Mouse (Mus musculus): Measurements from ENCODE around the gene Hsd17b6. TPM values are rescaled to one million over a fixed set of nuclear protein-coding genes. Genes with fewer than 3 reads are reported as not detected.

Gene Hsd17b6
- polyA plus RNA-seq, 1 experiment: 1.4 TPM

GRCm38 (mm10) chr10:127966506-127966905 is 40.9 kb downstream of the Hsd17b6 start:
- WGBS: 78% methylated on average over 6 of the region's 6 CpGs
- no peak overlapping the region for H3K27ac ChIP-seq (ENCODE audit: control insufficient read depth, insufficient read depth, low read depth, low read length, poor library complexity)
- TF ChIP-seq CTCF (IDR thresholded peaks at IDR 0.05; ENCODE audit: control insufficient read depth, insufficient read depth, low read length) (no peak), POLR2A (IDR thresholded peaks at IDR 0.05; ENCODE audit: borderline replicate concordance, control insufficient read depth, low read depth, low read length) (no peak)
- no peaks in the 10 kb centered on the region for H3K4me1 ChIP-seq (ENCODE audit: control insufficient read depth, insufficient read depth, low read length)
- no peak overlapping the region for H3K4me3 ChIP-seq (replicated peaks; ENCODE audit: control insufficient read depth, low read depth, low read length)

DNA sequence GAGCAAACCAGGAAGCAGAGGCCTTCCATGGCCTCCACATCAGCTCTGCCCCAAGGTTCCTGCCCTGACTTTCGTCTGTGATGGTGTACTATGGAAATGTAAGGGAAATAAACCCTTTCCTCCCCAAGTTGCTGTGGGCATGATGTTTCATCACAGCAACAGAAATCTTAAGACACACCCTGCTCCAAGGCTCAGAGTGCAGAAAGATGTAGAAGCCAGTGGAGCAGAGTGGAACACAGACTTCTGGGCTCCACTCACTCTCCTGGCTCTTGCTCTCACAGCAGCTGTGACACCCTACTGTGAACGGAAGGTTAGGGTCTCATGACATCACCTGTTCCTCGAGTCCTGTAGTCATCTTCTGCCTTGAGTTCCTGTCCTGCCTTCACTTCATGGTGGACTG is 43.4 kb downstream of the Hsd17b6 start:
- WGBS: 42% methylated on average over 3 of the region's 3 CpGs
- Histone ChIP-seq H3K4me3 (replicated peaks; ENCODE audit: control insufficient read depth, low read depth, low read length) (no peak overlapping the region), H3K27ac (ENCODE audit: control insufficient read depth, insufficient read depth, low read depth, low read length, poor library complexity) (no peak overlapping the region), H3K4me1 (ENCODE audit: control insufficient read depth, insufficient read depth, low read length) (no peaks in the 10 kb centered on the region)
- TF ChIP-seq POLR2A (IDR thresholded peaks at IDR 0.05; ENCODE audit: borderline replicate concordance, control insufficient read depth, low read depth, low read length) (no peak), CTCF (IDR thresholded peaks at IDR 0.05; ENCODE audit: control insufficient read depth, insufficient read depth, low read length) (no peak)

DNA sequence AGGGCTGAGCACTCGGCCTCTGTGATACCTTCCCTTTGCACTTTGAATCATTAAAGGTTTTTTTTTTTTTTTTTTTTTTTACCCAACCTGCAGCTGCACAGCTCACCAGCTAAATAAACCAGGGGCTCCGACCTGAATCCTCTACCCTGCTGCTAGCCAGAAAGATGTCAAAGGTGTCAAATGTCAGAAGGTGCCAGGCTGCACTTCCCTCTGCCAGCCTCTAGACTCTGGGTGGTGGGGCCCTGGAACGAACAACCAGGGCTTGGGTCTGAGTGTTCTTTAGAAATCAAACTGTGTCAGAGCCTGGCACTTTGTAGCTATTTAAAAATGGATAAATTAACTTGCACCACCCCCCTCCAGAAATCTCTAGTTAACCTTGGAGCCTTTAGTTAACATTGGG is 45.0 kb downstream of the Hsd17b6 start:
- Histone ChIP-seq H3K27ac (ENCODE audit: control insufficient read depth, insufficient read depth, low read depth, low read length, poor library complexity) (no peak overlapping the region), H3K4me1 (ENCODE audit: control insufficient read depth, insufficient read depth, low read length) (no peaks in the 10 kb centered on the region), H3K4me3 (replicated peaks; ENCODE audit: control insufficient read depth, low read depth, low read length) (no peak overlapping the region)
- no peak for TF ChIP-seq CTCF (IDR thresholded peaks at IDR 0.05; ENCODE audit: control insufficient read depth, insufficient read depth, low read length)
- no peak for TF ChIP-seq POLR2A (IDR thresholded peaks at IDR 0.05; ENCODE audit: borderline replicate concordance, control insufficient read depth, low read depth, low read length)
- 78% methylated on average over 3 of the region's 3 CpGs for WGBS

- no peak overlapping the region for H3K27ac ChIP-seq (ENCODE audit: control insufficient read depth, insufficient read depth, low read depth, low read length, poor library complexity)
- no peaks in the 10 kb centered on the region for H3K4me1 ChIP-seq (ENCODE audit: control insufficient read depth, insufficient read depth, low read length)
- WGBS: 90% methylated on average over 7 of the region's 7 CpGs
- TF ChIP-seq CTCF (IDR thresholded peaks at IDR 0.05; ENCODE audit: control insufficient read depth, insufficient read depth, low read length) (no peak), POLR2A (IDR thresholded peaks at IDR 0.05; ENCODE audit: borderline replicate concordance, control insufficient read depth, low read depth, low read length) (no peak)
- no peak overlapping the region for H3K4me3 ChIP-seq (replicated peaks; ENCODE audit: control insufficient read depth, low read depth, low read length)
Measured at GRCm38 (mm10) chr10:127959161-127959679, 48.2 kb downstream of the Hsd17b6 start.

GRCm38 (mm10) chr10:127956168-127956816 is 51.1 kb downstream of the Hsd17b6 start:
- TF ChIP-seq CTCF (IDR thresholded peaks at IDR 0.05; ENCODE audit: control insufficient read depth, insufficient read depth, low read length): peak; percentile 63
- no peak for TF ChIP-seq POLR2A (IDR thresholded peaks at IDR 0.05; ENCODE audit: borderline replicate concordance, control insufficient read depth, low read depth, low read length)

DNA sequence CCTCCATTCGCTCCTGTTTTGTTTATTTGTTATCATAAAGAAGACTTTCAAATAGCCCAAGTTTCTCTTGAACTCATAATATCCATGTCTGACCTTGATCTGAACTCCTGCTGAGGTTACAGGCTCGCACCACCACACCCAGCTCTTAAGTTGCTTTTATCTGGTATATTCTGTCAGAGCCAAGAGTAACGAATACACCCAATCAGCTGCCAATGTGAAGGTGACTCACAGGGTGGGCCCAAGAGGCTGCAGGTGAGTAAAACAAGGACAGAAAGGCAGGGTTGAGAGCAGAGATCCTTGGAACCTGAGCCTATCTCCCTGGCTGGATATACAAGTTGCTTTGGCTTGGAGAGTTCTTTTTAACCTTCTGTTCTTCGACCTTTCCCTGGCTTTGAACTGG is 52.4 kb downstream of the Hsd17b6 start:
- TF ChIP-seq CTCF (IDR thresholded peaks at IDR 0.05; ENCODE audit: control insufficient read depth, insufficient read depth, low read length): no peak
- no peak for TF ChIP-seq POLR2A (IDR thresholded peaks at IDR 0.05; ENCODE audit: borderline replicate concordance, control insufficient read depth, low read depth, low read length)
- 66% methylated on average over 4 of the region's 4 CpGs for WGBS
- no peaks in the 10 kb centered on the region for H3K4me1 ChIP-seq (ENCODE audit: control insufficient read depth, insufficient read depth, low read length)

More at GRCm38 (mm10) chr10:127956168-127956816, 51.1 kb downstream of the Hsd17b6 start:
- 58% methylated on average over 16 of the region's 16 CpGs for WGBS
- Histone ChIP-seq H3K4me1 (ENCODE audit: control insufficient read depth, insufficient read depth, low read length) (no peaks in the 10 kb centered on the region), H3K27ac (ENCODE audit: control insufficient read depth, insufficient read depth, low read depth, low read length, poor library complexity) (no peak overlapping the region; the same call in 1 of the 2 replicates), H3K4me3 (replicated peaks; ENCODE audit: control insufficient read depth, low read depth, low read length) (no peak overlapping the region)

DNA sequence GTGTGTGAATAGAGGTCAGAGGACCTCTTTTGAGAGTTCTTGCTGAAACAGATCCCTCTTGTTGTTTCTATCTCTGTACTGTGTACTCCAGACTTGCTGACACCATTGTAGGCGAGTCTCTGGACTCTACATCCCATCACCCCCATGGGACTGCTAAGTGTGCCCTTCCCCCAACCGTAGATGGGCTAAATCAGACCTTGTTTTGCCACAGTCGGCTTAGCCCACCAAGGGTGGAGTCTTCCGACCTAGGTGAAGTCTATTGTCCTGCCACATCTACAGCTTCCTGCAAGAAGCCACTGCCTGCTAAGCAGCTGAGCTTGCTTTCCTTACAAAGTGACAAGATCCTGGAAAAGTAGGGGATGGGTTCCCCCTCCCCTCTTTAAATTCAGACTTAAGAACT is 55.6 kb downstream of the Hsd17b6 start:
- no peak overlapping the region for H3K27ac ChIP-seq (ENCODE audit: control insufficient read depth, insufficient read depth, low read depth, low read length, poor library complexity)
- TF ChIP-seq POLR2A (IDR thresholded peaks at IDR 0.05; ENCODE audit: borderline replicate concordance, control insufficient read depth, low read depth, low read length): no peak
- H3K4me3 ChIP-seq (replicated peaks; ENCODE audit: control insufficient read depth, low read depth, low read length): no peak overlapping the region
- H3K4me1 ChIP-seq (ENCODE audit: control insufficient read depth, insufficient read depth, low read length): no peaks in the 10 kb centered on the region
- WGBS: 63% methylated on average over 4 of the region's 4 CpGs

More for the DNA sequence above, 52.4 kb downstream of the Hsd17b6 start:
- Histone ChIP-seq H3K27ac (ENCODE audit: control insufficient read depth, insufficient read depth, low read depth, low read length, poor library complexity) (no peak overlapping the region), H3K4me3 (replicated peaks; ENCODE audit: control insufficient read depth, low read depth, low read length) (no peak overlapping the region)

DNA sequence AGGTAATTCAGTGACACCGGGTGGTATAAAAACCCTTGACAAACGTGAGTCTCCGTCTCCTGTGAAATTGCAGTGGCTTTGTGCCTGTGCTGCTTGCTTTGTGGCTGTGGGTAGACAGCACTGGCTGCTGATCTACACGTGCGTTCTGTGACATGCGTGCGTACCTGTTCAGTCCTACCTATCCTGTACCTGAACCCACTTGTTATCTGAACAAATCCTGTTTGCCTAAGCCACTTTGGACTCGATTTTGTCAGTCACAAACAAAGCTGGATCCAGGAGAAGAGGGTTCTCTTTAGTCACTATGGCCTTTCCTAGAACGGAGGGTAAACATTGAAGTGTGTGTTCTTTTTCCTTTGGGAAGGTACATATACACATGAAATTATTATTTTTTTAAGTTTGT is 56.0 kb downstream of the Hsd17b6 start:
- Histone ChIP-seq H3K27ac (ENCODE audit: control insufficient read depth, insufficient read depth, low read depth, low read length, poor library complexity) (no peak overlapping the region), H3K4me3 (replicated peaks; ENCODE audit: control insufficient read depth, low read depth, low read length) (no peak overlapping the region), H3K4me1 (ENCODE audit: control insufficient read depth, insufficient read depth, low read length) (no peaks in the 10 kb centered on the region)
- TF ChIP-seq CTCF (IDR thresholded peaks at IDR 0.05; ENCODE audit: control insufficient read depth, insufficient read depth, low read length): no peak
- TF ChIP-seq POLR2A (IDR thresholded peaks at IDR 0.05; ENCODE audit: borderline replicate concordance, control insufficient read depth, low read depth, low read length): no peak
- 82% methylated on average over 9 of the region's 9 CpGs for WGBS

Measured in bone marrow, adult 2 months (tissue).